Mouse (Mus musculus) erythroblast, embryonic 14.5 days (primary cell): Measurements from ENCODE around the gene Epb41l4b.

Experiments used
- GATA1 ChIP-seq: IDR thresholded peaks from 2 replicates; pipeline ENCODE4 v1.6.1; 2012; ENCODE audit warnings: low read length, inconsistent platforms, mixed read lengths
- TAL1 ChIP-seq: IDR thresholded peaks from 3 replicates; pipeline ENCODE4 v1.6.1; 2012; ENCODE audit warnings: low read length, inconsistent platforms, mixed read lengths

DNA sequence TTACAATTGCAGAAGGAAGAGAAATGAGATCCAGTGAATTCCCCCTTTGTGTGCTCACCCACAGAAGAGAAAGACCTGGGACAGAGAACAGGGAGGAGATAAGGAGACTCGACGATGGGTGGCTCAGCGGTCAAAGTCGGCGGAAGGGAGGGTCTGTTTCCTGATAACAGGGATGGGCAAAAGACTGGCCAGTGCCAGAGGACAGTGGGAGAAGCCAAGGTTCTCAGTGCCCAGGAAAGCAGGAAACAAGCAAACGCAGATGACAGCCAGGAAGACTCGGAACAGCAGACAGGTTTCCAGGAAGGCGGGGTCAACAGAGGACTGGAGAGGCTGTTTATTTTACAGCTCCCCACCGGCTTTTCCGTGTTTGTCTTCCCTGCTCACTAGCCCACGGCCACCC, 20.2 kb downstream of the Epb41l4b start:
- TF ChIP-seq GATA1 (no peak), TAL1 (no peak)
